Mouse (Mus musculus) c-Kit-positive CD71-negative TER-119-negative erythroid progenitor cells, embryonic 14.5 days (primary cell): ENCODE data around the gene Eral1.

Experiments used
- DNase-seq: peaks from one replicate; pipeline ENCODE4 v3.0.0-alpha.2; 2013; ENCODE audit warnings: low read depth

Eral1 gene

GRCm38 (mm10) chr11:78037831-78038752, 42.1 kb downstream of the Eral1 start, which contains the start of gene Flot2:
Gene Flot2, plus strand, starts transcription at chr11:78037931.
- no peak for DNase-seq

- no peak for DNase-seq
These were observed 43.4 kb downstream of the Eral1 start for GRCm38 (mm10) chr11:78036791-78037190.

GRCm38 (mm10) chr11:78033931-78034617, 46.1 kb downstream of the Eral1 start:
- no peak for DNase-seq

GRCm38 (mm10) chr11:78032809-78033195, 47.4 kb downstream of the Eral1 start:
- DNase-seq = no peak

GRCm38 (mm10) chr11:78031947-78032808, 48.0 kb downstream of the Eral1 start, which contains the start of gene Dhrs13:
Gene Dhrs13, plus strand, starts transcription at chr11:78032280.
- DNase-seq = peak; percentile 94

DNA sequence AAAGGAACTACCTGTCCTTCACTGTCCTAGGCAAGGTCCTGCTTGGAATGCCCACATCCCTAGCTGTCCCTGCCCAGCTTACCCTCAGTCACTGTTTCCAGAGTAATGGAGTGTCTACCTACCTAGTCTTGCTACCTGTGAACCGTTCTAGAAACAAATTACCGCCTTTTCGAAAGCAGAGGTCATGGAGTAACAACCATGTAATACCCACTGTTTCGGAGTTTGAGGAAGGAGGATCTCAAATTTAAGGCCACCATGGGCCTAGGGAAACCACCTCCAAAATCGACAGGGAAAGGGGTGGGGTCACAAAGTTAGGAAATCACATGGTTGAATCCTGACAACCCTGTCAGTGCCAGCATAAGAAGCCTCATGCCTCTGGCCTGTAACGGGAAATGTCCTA, 48.8 kb downstream of the Eral1 start:
- no peak for DNase-seq

DNA sequence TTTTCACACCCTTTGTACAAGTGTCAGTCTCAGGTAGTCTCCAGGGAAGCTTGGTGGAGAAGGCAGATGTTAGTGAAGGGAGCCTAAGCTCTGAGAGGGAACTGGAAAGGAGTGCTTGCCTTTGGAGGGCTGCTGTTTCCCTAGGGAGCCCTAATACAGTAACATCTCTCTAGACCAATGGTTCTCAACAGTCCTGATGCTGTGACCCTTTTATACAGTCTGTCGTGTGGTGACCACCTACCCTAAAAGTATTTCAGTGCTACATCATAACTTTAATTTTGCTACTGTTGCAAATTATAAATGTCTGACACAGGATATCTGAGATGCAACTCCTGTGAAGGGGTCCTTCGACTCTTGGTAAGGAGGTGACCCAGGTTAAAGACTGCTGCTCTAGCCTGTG, 49.6 kb downstream of the Eral1 start:
- no peak for DNase-seq

DNA sequence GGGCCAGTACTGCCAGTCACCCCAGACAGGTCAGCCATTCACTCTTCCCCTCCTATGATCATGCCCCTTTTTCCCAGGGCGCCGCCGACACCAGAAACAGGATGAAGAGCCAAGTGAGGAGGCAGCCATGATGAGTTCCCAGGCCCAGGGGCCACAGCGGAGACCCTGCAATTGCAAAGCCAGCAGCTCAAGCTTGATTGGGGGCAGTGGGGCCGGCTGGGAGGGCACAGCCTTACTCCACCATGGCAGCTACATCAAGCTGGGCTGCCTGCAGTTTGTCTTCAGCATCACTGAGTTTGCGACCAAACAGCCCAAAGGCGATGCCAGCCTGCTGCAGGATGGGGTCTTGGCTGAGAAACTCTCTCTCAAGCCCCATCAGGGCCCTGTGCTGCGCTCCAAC, 50.9 kb downstream of the Eral1 start:
- no peak for DNase-seq

DNA sequence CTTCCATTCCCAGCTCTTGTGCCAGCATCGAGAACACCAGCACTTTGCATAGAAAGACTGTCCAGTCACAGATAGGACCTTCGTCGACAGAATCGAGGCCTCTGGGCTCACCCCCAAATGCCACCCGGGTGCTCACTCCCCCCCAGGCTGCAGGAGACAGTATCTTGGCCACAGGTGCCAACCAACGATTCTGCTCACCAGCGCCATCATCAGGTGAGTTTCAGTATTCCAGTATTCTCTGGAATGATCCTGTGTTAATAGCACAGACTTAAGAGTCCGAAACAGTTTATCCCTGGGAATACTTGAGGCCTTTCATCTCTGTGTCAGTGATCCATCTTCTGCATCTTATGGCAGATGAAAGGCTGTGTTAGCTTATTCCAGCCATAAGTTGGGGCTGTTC, 56.6 kb downstream of the Eral1 start:
- no peak for DNase-seq
